ENCODE assay signal across 8 mouse cellular contexts in genomic region chr10:19712421-19712836, GRCm38 (mm10). TPM values are rescaled to one million over a fixed set of nuclear protein-coding genes. Genes with fewer than 3 reads are reported as not detected.
DNase-seq lines count a peak whose midpoint lies in the region; ATAC-seq and TF ChIP-seq lines count a peak whose summit lies in the region.

Gene Il20ra (plus strand): TSS chr10:19712570.

- peak; percentile 50; the same call in 1 of the 2 replicates for ATAC-seq in intestine, embryonic 14.5 days (replicated peaks; ENCODE audit: low FRiP score, low TSS enrichment, low read depth)
- no peak for ATAC-seq in limb, embryonic 11.5 days (ENCODE audit: insufficient number of reproducible peaks, low FRiP score, low TSS enrichment, low read depth)
- ATAC-seq in midbrain, embryonic 13.5 days = peak; percentile 86

- no peak for TF ChIP-seq POLR2A in cortical plate, adult 2 months (IDR thresholded peaks at IDR 0.05; ENCODE audit: extremely low read depth, insufficient read depth, low read length)

- WGBS in intestine, embryonic 14.5 days = 1% methylated on average over 29 of the region's 29 CpGs
- under 1% methylated on average over 29 of the region's 29 CpGs for WGBS in limb, embryonic 11.5 days
- 2% methylated on average over 29 of the region's 29 CpGs for WGBS in midbrain, embryonic 13.5 days

- peak; percentile 55 for TF ChIP-seq CTCF in cortical plate, adult 2 months (IDR thresholded peaks at IDR 0.05; ENCODE audit: extremely low read depth, insufficient read depth, low read length)

- no peaks in the 10 kb centered on the region for H3K36me3 ChIP-seq in intestine, embryonic 14.5 days (ENCODE audit: control insufficient read depth, insufficient read depth, low read length)
- no peaks in the 10 kb centered on the region for H3K36me3 ChIP-seq in limb, embryonic 11.5 days (ENCODE audit: control insufficient read depth, insufficient read depth, low read length)
- no peaks in the 10 kb centered on the region for H3K36me3 ChIP-seq in midbrain, embryonic 13.5 days

- H3K27me3 ChIP-seq in intestine, embryonic 14.5 days (replicated peaks; ENCODE audit: control insufficient read depth, insufficient read depth, low read length) = peaks cover 18% of the 10 kb centered on the region
- peaks cover 8% of the 10 kb centered on the region for H3K27me3 ChIP-seq in limb, embryonic 11.5 days (ENCODE audit: control insufficient read depth, insufficient read depth, low read length)
- peaks cover 26% of the 10 kb centered on the region for H3K27me3 ChIP-seq in midbrain, embryonic 13.5 days

- H3K4me3 ChIP-seq in cortical plate, adult 2 months (ENCODE audit: insufficient read depth, low read length) = peak within 1 kb of the TSS; percentile 35
- H3K4me3 ChIP-seq in intestine, embryonic 14.5 days (ENCODE audit: low read depth, low read length) = peak within 1 kb of the TSS; percentile 48
- peak within 1 kb of the TSS; percentile 38 for H3K4me3 ChIP-seq in limb, embryonic 11.5 days (ENCODE audit: low read depth, low read length)
- H3K4me3 ChIP-seq in midbrain, embryonic 13.5 days (replicated peaks) = peak within 1 kb of the TSS; percentile 51

- intact Hi-C loops in heart, postnatal 25 days (cut with DNase I) = loop anchor here (5.0 kb wide), 1 partner anchor 180 kb away; no protein-coding TSS in a partner anchor

- peak within 1 kb of the TSS; percentile 94 for H3K4me2 ChIP-seq in intestine, embryonic 14.5 days (ENCODE audit: low read length)
- H3K4me2 ChIP-seq in limb, embryonic 11.5 days (ENCODE audit: low read depth, severe bottlenecking) = peak within 1 kb of the TSS; percentile 74
- peak within 1 kb of the TSS; percentile 87 for H3K4me2 ChIP-seq in midbrain, embryonic 13.5 days (replicated peaks)

- H3K9ac ChIP-seq in intestine, embryonic 14.5 days (ENCODE audit: low read length) = peak within 1 kb of the TSS; percentile 38
- peak within 1 kb of the TSS; percentile 32 for H3K9ac ChIP-seq in limb, embryonic 11.5 days (ENCODE audit: low read length)
- H3K9ac ChIP-seq in midbrain, embryonic 13.5 days (replicated peaks) = peak within 1 kb of the TSS; percentile 70

- peaks cover 2% of the 10 kb centered on the region for H3K4me1 ChIP-seq in cortical plate, adult 2 months (ENCODE audit: control insufficient read depth, insufficient read depth, low read length)
- no peaks in the 10 kb centered on the region for H3K4me1 ChIP-seq in intestine, embryonic 14.5 days (replicated peaks; ENCODE audit: control insufficient read depth, insufficient read depth, low read length)
- H3K4me1 ChIP-seq in limb, embryonic 11.5 days (ENCODE audit: control insufficient read depth, insufficient read depth, low read length) = no peaks in the 10 kb centered on the region
- peaks cover 9% of the 10 kb centered on the region for H3K4me1 ChIP-seq in midbrain, embryonic 13.5 days (replicated peaks)

- peak; percentile 87 for DNase-seq in heart, adult 11 months
- DNase-seq in heart, postnatal 25 days (ENCODE audit: low spot score) = no peak
- DNase-seq in gastrocnemius, postnatal 10 days = peak; percentile 45
- DNase-seq in intestine, embryonic 14.5 days (ENCODE audit: low spot score) = peak; percentile 79
- peak; percentile 76 for DNase-seq in limb, embryonic 11.5 days (ENCODE audit: low spot score)
- peak; percentile 56 to 78 for DNase-seq in spleen, postnatal 4 days (ENCODE audit: low spot score in 2 of 2)

- no peaks in the 10 kb centered on the region for H3K9me3 ChIP-seq in intestine, embryonic 14.5 days (ENCODE audit: control insufficient read depth, low read length)
- no peaks in the 10 kb centered on the region for H3K9me3 ChIP-seq in limb, embryonic 11.5 days (ENCODE audit: control insufficient read depth, low read length)
- no peaks in the 10 kb centered on the region for H3K9me3 ChIP-seq in midbrain, embryonic 13.5 days

- no peak within 1 kb of the TSS for H3K27ac ChIP-seq in cortical plate, adult 2 months (ENCODE audit: insufficient read depth, low read length)
- H3K27ac ChIP-seq in intestine, embryonic 14.5 days (ENCODE audit: low read depth) = no peak within 1 kb of the TSS
- H3K27ac ChIP-seq in limb, embryonic 11.5 days (replicated peaks; ENCODE audit: low read depth, low read length) = no peak within 1 kb of the TSS
- no peak within 1 kb of the TSS for H3K27ac ChIP-seq in midbrain, embryonic 13.5 days

RNA-seq across cellular contexts. Expression of gene Il20ra, which starts in this region (rescaled TPM):
- not detected for total RNA-seq in heart, postnatal 25 days (2021)
- polyA plus RNA-seq in cortical plate, adult 2 months (2012; rRNA removed) = 0.13 and 0.38 TPM in 2 replicates
- total RNA-seq in gastrocnemius, postnatal 10 days (2021) = not detected
- polyA plus RNA-seq in intestine, embryonic 14.5 days (2014; fragmentation: Nextera tagmentation; extraction: Ambion mirVana) = 0.20 and 0.24 TPM in 2 replicates
- 0.09 TPM in 1 of 2 replicates, not detected in the other for polyA plus RNA-seq in limb, embryonic 11.5 days (2014; fragmentation: Nextera tagmentation; extraction: Ambion mirVana)
- polyA plus RNA-seq in midbrain, embryonic 13.5 days (2015; fragmentation: Nextera tagmentation; extraction: Ambion mirVana) = 0.07 and 0.27 TPM in 2 replicates

Comparison
In these comparisons a context has a peak if more than half of its experiments do, and no peak if none do; other contexts are left out.
1. Peak in DNase-seq in gastrocnemius, postnatal 10 days; RNA of the gene not detected or under 1 TPM.
2. Peak in DNase-seq, ATAC-seq, H3K4me3 ChIP-seq, H3K9ac ChIP-seq and H3K4me2 ChIP-seq in intestine, embryonic 14.5 days; RNA of the gene not detected or under 1 TPM.
3. Peak in DNase-seq, H3K4me3 ChIP-seq, H3K9ac ChIP-seq and H3K4me2 ChIP-seq in limb, embryonic 11.5 days; RNA of the gene not detected or under 1 TPM.
4. Peak in ATAC-seq, H3K4me3 ChIP-seq, H3K9ac ChIP-seq and H3K4me2 ChIP-seq in midbrain, embryonic 13.5 days; RNA of the gene not detected or under 1 TPM.